Mouse (Mus musculus): ENCODE measurements around the gene Spon2.

DNA sequence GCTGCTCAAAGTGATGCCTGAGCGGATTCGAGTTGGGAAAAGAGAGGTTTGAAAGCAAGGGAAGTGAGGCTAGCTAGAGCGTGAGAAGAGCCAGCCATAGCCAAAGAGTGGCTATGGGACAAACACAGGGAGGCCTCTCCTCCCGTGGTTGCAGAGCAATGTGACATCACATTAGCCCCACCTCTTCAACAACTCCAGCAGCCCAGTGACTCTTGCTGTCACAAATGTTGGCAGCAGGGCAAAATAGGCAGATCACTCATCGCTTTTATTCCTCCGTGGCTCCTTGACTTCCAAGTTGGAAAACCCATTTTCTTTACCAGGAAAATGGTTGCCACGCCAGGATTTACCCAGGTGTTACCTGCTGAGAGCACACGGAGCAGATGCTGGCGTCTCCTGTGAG is 11.1 kb downstream of the Spon2 start:
- TF ChIP-seq CTCF (IDR thresholded peaks at IDR 0.05; ENCODE audit: low read depth) (no peak), EP300 (IDR thresholded peaks at IDR 0.05; ENCODE audit: low read depth) (no peak)

All from heart, postnatal 0 days (tissue).